Mouse (Mus musculus) retina, embryonic 14.5 days (tissue): ENCODE measurements around the gene Tmem151b.

Experiments
- DNase-seq: peaks from one replicate; pipeline ENCODE4 v3.0.0-alpha.2; 2015; ENCODE audit warnings: low spot score

The Tmem151b gene

DNA sequence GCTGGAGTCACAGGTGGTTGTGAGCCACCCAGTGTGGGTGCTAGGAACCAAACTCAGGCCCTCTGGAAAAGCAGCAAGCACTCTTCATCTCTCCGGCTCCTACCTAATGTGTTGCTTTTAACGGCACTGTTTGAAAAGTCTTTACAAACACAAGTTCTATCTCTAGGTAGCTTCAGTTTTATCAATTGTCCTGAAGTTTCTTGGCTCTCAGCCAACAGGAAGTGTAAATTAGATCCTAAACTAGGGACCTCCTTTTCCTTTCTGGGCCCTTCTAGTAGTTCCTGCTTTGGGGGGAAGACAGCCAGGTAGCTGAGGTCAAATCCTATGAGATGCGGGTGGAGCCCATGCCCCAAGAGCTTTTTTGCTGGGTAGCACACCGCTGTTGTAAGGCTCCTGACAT, 38.6 kb downstream of the Tmem151b start:
- no peak for DNase-seq

DNA sequence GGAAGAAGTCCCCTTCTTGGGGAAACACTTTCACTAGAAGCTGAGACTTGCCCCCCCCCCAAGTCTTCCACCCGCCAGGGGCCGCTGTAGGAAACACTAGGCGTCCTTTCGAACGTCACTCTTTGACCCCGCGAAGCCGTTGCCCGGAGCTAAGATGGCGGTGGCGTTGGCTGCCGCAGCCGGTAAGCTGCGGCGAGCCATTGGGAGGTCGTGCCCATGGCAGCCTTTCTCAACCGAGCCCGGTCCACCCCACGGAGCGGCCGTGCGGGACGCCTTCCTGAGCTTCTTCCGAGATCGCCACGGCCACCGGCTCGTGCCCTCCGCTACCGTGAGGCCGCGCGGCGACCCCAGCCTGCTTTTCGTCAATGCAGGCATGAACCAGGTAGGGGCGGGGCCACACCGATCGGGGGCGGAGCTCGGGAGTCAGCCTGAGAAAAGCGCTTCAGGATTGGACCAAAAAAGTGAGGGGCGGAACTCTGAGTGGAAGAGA, 42.7 kb downstream of the Tmem151b start, which contains the start of gene Aars2:
Gene Aars2, plus strand, starts transcription at position 142 of the 490 bp plus-strand sequence.
- DNase-seq: peak; percentile 97

GRCm38 (mm10) chr17:45505941-45506465, 43.5 kb downstream of the Tmem151b start:
- DNase-seq: no peak

- no peak for DNase-seq
These were observed 46.0 kb downstream of the Tmem151b start for GRCm38 (mm10) chr17:45503301-45503973.

DNA sequence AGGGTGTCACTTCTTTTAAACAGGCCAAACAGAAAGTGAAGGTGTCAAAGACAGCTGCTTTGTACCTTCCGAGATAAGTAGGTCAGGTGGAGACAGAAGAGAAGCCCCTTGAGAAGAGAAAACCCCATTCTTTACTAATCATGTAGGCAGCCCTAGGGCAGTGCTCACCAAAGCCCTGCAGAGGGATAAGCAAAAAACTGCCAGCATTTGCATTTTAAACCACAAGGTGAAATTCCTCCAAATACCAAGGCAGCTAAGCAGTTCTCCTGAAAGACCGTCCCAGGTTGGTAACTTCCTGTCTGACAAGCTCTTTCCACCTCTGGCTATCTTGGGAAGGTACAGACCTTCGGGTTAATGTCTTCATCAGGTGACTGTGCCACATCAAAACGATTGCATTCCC, 47.2 kb downstream of the Tmem151b start:
- no peak for DNase-seq

GRCm38 (mm10) chr17:45500981-45501380, 48.5 kb downstream of the Tmem151b start:
- DNase-seq: no peak

DNA sequence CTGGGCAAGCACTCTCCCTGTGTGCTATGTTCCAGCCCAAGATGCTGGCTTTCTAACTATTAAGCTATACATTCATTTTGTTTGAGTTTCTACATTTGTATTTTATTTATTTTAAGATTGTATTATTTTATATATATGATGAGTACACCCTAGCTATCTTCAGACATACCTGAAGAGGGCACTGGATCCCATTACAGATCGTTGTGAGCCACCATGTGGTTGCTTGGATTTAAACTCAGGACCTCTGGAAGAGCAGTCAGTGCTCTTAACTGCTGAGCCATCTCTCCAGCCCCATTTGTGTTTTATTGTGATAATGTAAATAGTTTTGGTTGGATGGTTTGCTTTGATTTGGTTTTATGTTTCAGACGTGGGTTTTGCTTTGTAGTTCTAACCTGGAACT, 50.0 kb downstream of the Tmem151b start:
- no peak for DNase-seq

- DNase-seq: no peak
These were observed 51.1 kb downstream of the Tmem151b start for GRCm38 (mm10) chr17:45498397-45498796.

DNA sequence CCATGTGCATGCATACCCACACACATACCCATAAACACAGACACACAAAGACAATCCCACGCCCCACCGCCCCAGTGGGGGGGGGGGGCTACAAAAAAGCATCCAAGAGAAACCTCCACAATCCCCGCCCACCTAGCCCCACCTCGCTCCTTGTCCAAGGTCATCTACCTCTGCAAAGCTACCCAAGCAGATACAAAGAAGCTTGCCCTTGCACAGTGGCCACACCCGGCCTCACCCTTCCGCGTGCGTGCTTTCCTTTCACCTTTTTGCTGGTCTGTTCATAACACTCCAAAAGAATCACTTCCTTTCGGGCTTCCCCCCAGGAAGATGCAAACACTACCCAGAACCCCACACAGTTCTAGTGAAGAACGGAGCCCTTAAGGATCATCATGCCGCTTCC, 54.1 kb downstream of the Tmem151b start:
- no peak for DNase-seq
